Mouse (Mus musculus): ENCODE results near the gene Olfr1378.

DNA sequence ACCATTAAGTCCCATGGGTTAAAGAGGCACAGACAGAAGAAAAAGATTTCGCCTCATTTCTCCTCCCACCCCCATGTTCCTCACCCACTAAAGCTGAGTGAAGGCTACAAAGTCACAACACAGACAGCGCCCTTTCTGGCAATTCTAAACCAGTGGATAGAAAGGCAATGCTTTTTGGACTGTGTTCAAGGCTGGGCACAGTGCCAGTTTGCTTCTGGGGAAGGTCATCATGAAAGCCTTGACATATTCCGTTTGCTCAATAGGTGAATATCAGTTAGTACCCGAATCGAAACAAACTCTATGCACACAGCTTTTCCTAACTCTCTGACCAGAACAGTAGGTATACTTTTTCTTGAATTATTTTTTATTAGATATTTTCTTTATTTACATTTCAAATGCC lies 45.5 kb downstream of the Olfr1378 start:
- TF ChIP-seq CEBPB (IDR thresholded peaks at IDR 0.05; ENCODE audit: low read depth), result no peak
- no peak for TF ChIP-seq CTCF (IDR thresholded peaks at IDR 0.05; ENCODE audit: control insufficient read depth, insufficient read depth, insufficient read length)
- no peak for TF ChIP-seq MAX (IDR thresholded peaks at IDR 0.05)
- TF ChIP-seq USF1 (IDR thresholded peaks at IDR 0.05; ENCODE audit: low read depth), result no peak
- no peak for TF ChIP-seq MYOD1 (IDR thresholded peaks at IDR 0.05; ENCODE audit: control insufficient read depth, insufficient read length, low read depth)
- TF ChIP-seq MYOG (IDR thresholded peaks at IDR 0.05; ENCODE audit: control insufficient read depth, extremely low read depth, insufficient read length), result no peak
